Mouse (Mus musculus) spleen, postnatal 14 days (tissue): ENCODE results near the gene Gsk3b.
A peak's percentile ranks its signal among the peaks of the same experiment; 100 is the strongest.
"Not testable (repeated sequence)": the region's sequence is repeated elsewhere in the genome, so short reads cannot be mapped to it uniquely, and the experiment has no call there.

Experiments used
- DNase-seq, 2 experiments: peaks; one replicate each; pipeline ENCODE4 v3.0.0; 2021 to 2022; ENCODE audit warnings: low spot score in 2 of 2

Gene Gsk3b

DNA sequence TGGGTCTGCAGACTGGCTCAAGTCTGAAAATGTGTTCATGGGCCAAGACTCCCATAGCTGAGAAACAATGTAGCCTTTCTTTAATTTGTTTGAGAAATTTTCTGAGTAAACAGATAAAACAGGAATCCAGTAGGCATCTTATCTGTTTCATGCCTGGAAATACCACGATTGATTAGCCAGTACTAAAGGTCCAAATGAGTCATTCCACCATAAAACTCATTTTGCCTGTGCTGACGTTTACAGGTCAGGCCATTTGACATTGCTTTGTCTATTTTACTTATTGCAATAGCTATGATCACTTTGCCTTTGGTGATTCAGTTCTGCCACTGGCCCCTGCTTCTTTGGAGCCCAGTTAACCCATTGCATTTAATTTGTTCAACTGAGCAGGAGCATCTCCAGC, 11.8 kb downstream of the Gsk3b start:
- no peak for DNase-seq

DNA sequence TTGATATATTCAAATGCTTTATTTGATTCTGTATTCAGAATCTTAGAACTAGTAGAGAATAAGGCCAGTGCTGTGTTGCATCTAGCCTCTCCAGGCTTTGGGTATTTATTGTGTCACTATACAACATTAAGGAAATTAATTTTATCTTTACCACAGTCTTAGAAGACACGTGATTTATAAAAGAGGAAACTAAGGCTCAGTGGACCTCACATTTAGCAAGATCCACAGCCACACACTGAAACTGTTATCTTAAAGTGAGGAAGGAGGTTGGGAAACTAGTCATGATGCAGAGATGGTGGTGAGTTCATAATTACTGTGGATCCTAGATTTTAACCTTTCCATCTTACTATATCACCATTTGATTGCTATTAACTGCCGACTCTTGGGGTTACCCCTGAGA, 16.7 kb downstream of the Gsk3b start:
- no peak for DNase-seq

DNA sequence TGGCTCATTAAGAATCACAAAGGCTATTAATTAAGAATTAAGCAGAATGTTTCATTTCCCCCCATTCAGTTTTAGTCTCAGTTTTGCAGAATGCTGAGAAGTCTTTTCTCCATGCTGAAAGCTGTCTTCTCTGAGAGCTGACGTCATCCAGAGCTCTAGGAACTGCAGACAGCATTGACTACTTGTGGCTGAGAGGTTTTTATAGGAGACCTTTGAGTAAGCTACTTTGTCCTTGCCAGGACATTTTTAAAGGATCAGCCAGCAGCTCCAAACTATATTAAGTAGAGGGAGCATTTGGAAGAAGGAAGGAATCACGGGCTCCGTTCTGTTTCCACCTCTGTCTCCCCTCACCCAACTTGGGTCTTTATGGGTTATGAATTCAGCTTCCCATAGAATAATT, 17.7 kb downstream of the Gsk3b start:
- no peak for DNase-seq

DNA sequence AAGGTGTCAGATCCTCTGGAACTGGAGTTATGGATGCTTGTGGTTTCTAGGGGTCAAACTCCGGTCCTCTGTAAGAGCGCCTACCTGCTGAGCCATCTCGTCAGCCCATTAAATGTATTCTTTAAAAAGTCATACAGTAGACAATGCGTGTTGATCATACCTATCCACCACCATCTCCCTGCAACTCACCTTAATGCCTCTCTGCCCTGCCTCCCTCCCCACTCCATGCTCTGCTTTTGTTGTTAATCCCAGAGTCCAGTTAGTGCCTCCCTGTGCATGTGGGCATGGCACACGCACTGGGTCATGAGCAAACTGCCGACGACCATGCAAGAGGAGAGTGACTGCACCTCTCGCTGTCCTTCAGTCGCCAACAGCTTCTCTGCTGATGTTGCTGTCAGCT, 21.2 kb downstream of the Gsk3b start:
- no peak for DNase-seq

- DNase-seq = no peak
Measured at GRCm38 (mm10) chr16:38110575-38110974, 21.8 kb downstream of the Gsk3b start.

- DNase-seq = no peak
Measured at GRCm38 (mm10) chr16:38114074-38114473, 25.3 kb downstream of the Gsk3b start.

DNA sequence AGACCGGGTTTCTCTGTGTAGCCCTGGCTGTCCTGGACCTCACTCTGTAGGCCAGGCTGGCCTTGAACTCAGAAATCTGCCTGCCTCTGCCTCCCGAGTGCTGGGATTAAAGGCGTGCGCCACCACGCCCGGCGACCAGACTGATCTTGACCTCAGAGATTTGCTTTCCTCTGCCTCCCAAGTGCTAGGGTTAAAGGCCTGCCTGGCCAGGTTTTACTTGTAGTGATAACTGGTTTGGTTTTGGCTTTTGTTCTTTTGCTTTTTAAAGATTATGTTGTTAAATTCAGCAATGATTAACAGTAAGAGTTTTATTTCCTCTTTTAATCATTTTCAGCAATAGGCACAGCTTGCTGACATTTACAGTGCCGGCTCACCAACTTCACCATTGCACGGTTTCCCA, 29.1 kb downstream of the Gsk3b start:
- not testable (repeated sequence) for DNase-seq

DNA sequence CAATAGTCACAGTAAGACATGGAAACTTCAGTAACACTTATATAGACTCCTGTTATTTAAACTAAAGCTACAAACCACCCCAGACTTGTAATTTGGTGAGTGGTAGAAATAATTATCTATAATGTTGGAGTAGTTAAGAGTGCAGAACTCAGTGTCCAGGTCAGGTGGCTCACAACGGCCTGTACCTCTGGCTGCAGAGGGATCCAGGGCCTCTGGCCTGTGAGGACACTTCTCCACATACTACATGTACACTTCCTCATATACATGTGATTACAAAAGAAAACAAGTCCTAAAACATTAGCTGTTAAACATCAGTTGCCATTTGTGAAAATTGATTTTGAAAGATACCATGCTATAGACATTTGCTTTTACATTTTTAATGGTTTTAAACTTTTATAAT, 29.9 kb downstream of the Gsk3b start:
- no peak for DNase-seq

DNA sequence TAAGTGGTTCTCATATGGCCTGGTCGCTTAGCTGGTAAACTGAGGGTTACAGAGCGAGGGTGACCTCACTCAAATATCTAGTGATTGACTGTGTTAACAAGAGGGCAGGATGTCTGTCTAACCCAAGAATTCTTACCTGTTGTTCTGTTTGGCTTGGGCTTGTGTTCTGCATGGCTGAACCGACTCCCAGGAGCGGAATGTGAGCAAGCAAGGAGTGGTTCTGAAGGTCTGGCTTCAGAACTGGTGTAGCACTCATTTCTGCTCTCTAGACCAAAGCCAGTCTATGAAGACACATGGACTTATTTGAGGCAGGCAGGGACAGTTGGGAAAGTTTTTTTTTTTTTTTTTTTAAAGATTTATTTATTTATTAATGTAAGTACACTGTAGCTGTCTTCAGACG, 30.5 kb downstream of the Gsk3b start:
- DNase-seq = no peak

GRCm38 (mm10) chr16:38129171-38129570, 40.4 kb downstream of the Gsk3b start:
- no peak for DNase-seq

- DNase-seq = no peak
Measured at GRCm38 (mm10) chr16:38131041-38131440, 42.2 kb downstream of the Gsk3b start.

- peak in 1 of 2 experiments; percentile 9 for DNase-seq
Measured at GRCm38 (mm10) chr16:38131756-38132155, 43.0 kb downstream of the Gsk3b start.

DNA sequence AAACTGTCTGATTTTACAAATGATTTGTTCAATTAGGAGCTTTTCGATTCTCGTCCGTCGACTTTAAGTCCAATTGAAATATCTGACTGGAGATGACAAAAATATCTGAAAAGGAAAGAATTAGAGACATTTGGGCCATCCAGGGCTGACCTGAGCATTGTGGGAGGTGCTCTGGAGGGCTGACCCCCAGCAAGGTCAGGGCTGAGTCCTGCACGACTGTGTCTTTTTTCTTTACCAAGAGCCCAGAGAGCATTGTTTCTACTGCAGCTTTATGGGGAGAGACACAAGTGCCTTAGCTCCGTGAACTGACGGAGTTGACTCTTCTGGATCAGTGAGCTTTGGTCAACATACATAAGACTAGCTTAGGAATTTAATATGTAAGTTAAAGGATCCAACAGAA, 43.4 kb downstream of the Gsk3b start:
- DNase-seq = no peak

DNA sequence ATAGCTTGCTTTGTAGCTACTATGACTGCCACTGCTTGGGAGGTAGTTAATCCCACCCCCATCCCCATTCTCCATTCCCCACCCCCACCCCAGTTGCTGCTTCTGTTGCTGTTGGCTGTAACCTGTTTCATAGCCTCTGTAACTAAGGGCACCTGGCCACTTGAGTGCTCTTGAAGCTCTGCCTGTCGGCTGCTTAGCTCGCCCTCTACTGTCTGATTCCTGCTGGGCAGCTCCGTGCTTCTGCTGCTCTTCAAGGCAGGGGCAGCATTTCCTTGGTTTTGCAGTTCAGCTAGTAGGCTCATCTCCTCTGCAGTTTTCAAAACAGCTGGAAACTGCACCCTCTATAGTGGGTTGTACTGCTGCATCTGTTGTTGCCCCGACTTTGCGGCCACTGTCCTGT, 48.5 kb downstream of the Gsk3b start:
- no peak for DNase-seq

DNA sequence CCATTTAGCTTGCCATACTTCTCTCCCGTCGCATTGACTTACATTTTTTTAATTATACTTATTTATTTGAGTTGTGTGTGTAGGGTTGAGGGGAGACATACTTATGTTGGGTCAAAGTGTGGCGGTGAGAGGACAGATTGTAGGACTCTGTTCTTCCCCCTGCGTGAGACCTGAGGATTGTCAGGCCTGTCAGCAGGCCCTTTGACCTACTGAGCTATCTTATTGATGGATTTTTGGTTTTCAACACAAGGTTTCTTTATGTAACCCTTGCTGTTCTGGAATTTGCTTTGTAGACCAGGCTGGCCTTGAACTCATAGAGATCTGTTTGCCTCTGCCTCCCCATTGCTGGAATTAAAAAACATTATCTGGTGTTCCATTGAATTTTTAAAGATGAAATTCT, 56.1 kb downstream of the Gsk3b start:
- no peak for DNase-seq

DNA sequence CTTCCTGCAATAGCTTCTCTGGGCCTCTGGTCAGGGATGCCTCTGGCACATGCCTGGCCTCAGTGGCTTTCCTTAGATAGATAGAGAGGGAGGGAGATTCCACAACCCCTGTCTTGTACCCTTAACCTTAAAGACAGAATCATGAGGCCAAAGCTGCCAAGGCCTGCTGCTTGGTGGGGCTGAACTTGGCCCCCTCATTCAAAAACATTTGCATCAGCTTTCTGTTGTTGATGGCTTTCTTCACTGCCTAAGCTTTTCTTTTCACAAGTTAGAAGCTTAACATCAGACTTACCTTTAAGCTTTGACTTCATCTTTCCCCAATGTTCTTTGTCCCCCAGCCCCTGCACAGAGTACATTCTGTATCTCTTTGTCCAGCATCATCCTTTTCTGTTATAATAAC, 61.8 kb downstream of the Gsk3b start:
- DNase-seq = no peak

GRCm38 (mm10) chr16:38157854-38158622, 69.2 kb downstream of the Gsk3b start:
- no peak for DNase-seq

- DNase-seq = no peak
Measured at GRCm38 (mm10) chr16:38162019-38162418, 73.2 kb downstream of the Gsk3b start.

GRCm38 (mm10) chr16:38164811-38165591, 76.2 kb downstream of the Gsk3b start:
- no peak for DNase-seq

- no peak for DNase-seq
Measured at GRCm38 (mm10) chr16:38168971-38169370, 80.2 kb downstream of the Gsk3b start.

DNA sequence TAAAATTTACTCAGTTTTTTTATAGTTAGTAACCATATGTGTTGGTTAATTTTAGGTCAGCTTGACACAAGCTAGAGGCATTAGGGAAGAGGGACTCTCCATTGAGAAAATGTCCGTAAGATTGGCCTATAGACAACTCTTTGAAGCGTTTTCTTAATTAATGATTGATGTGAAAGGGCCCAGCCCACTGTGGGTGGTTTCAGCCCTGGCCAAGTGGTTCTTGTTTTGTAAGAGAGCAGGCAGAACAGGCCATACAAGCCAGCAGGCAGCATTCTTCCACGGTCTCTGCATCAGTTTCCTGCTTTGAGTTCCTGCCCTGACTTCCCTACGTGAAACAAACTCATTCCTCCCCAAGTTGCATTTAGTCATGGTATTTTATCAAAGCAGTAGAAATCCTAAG, 90.3 kb downstream of the Gsk3b start:
- no peak for DNase-seq

DNA sequence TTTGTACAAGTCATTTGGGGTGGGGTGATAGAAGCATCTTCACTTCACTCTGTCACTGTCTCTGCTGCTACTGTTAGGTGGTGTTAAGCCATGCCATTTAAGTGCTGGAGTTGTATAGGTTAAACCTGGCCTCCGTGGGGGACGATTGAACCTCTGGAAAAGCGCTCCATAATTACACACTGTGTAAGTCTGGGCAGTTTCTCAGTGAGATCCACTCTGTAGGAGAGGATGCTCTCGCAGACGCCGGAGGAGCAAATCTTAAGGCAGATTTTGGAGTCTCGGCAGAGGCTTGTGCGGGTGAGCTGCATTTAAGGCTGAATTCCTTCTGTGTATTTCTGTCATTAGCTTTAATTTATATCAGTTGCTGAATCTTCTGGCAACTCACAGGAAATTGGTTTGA, 92.6 kb downstream of the Gsk3b start:
- DNase-seq = no peak

GRCm38 (mm10) chr16:38184657-38185269, 96.0 kb downstream of the Gsk3b start:
- DNase-seq = no peak
